In genomic region chr17:22081031-22081631, GRCm38 (mm10) we compare ENCODE assay signal across 8 mouse cellular contexts.
DNase-seq lines count a peak whose midpoint lies in the region; ATAC-seq and TF ChIP-seq lines count a peak whose summit lies in the region.

No protein-coding gene starts in this region.

- 4% methylated on average over 57 of the region's 57 CpGs for WGBS in bone marrow, adult 2 months
- WGBS in embryonic facial prominence, embryonic 12.5 days, result 4% methylated on average over 57 of the region's 57 CpGs
- WGBS in kidney, adult 2 months, result 5% methylated on average over 57 of the region's 57 CpGs

- H3K36me3 ChIP-seq in embryonic facial prominence, embryonic 12.5 days, result no peaks in the 10 kb centered on the region
- H3K36me3 ChIP-seq in kidney, adult 2 months (ENCODE audit: control insufficient read depth, insufficient read depth, low read length), result no peaks in the 10 kb centered on the region

- no peak for TF ChIP-seq POLR2A in bone marrow, adult 2 months (IDR thresholded peaks at IDR 0.05; ENCODE audit: borderline replicate concordance, control insufficient read depth, low read depth, low read length)
- TF ChIP-seq POLR2A in kidney, adult 2 months (IDR thresholded peaks at IDR 0.05; ENCODE audit: low read depth, low read length), result no peak

- peak overlapping the region; percentile 90 for H3K4me2 ChIP-seq in embryonic facial prominence, embryonic 12.5 days (replicated peaks)

- H3K27ac ChIP-seq in bone marrow, adult 2 months (ENCODE audit: control insufficient read depth, insufficient read depth, low read depth, low read length, poor library complexity), result no peak overlapping the region
- no peak overlapping the region for H3K27ac ChIP-seq in embryonic facial prominence, embryonic 12.5 days
- H3K27ac ChIP-seq in kidney, adult 2 months (ENCODE audit: insufficient read depth, low read depth, low read length), result no peak overlapping the region

- DNase-seq in heart, adult 8-10 months (ENCODE audit: low spot score), result peak; percentile 33
- DNase-seq in kidney, adult 2 months, result peak; percentile 43
- peak; percentile 71 for DNase-seq in left cerebral cortex, postnatal 4 days
- DNase-seq in mesoderm, embryonic 11.5 days (ENCODE audit: low read depth, low spot score), result peak; percentile 27
- peak; percentile 38 to 51 for DNase-seq in right cerebral cortex, postnatal 36 days (ENCODE audit: low spot score in 2 of 2)
- peak; percentile 27 for DNase-seq in yolk sac, embryonic 10.5 days (ENCODE audit: low spot score)

- H3K9me3 ChIP-seq in embryonic facial prominence, embryonic 12.5 days, result 0 out of 2 replicates have a peak, but pooled peaks cover 3% of the 10 kb centered on the region

- no peak for TF ChIP-seq CTCF in bone marrow, adult 2 months (IDR thresholded peaks at IDR 0.05; ENCODE audit: control insufficient read depth, insufficient read depth, low read length)
- TF ChIP-seq CTCF in kidney, adult 2 months (conservative IDR thresholded peaks at IDR 0.05; ENCODE audit: insufficient read depth, insufficient read length, low read depth, low read length), result no peak

- intact Hi-C loops in left cerebral cortex, postnatal 4 days (cut with DNase I), result loop anchor here (10.0 kb wide), 1 partner anchor 334 kb away; no protein-coding TSS in a partner anchor

- peak; percentile 82 for ATAC-seq in embryonic facial prominence, embryonic 12.5 days (ENCODE audit: insufficient number of reproducible peaks, insufficient read depth, low FRiP score, low TSS enrichment)

- H3K4me1 ChIP-seq in bone marrow, adult 2 months (ENCODE audit: control insufficient read depth, insufficient read depth, low read length), result no peaks in the 10 kb centered on the region
- H3K4me1 ChIP-seq in embryonic facial prominence, embryonic 12.5 days, result no peaks in the 10 kb centered on the region
- no peaks in the 10 kb centered on the region for H3K4me1 ChIP-seq in kidney, adult 2 months (ENCODE audit: control insufficient read depth, insufficient read depth, low read length)

- H3K27me3 ChIP-seq in embryonic facial prominence, embryonic 12.5 days, result no peaks in the 10 kb centered on the region
- no peaks in the 10 kb centered on the region for H3K27me3 ChIP-seq in kidney, adult 2 months (replicated peaks; ENCODE audit: control insufficient read depth, insufficient read depth, low read length)

- H3K9ac ChIP-seq in embryonic facial prominence, embryonic 12.5 days, result peak overlapping the region; percentile 66

- peak overlapping the region; percentile 34 for H3K4me3 ChIP-seq in bone marrow, adult 2 months (replicated peaks; ENCODE audit: control insufficient read depth, low read depth, low read length)
- peak overlapping the region; percentile 57 for H3K4me3 ChIP-seq in embryonic facial prominence, embryonic 12.5 days
- H3K4me3 ChIP-seq in kidney, adult 2 months (ENCODE audit: insufficient read depth, low read depth, low read length), result peak overlapping the region; percentile 66
